Mouse (Mus musculus): Measurements from ENCODE around the gene Gm20708.

Gene Gm20708

GRCm38 (mm10) chr11:117864805-117865204 lies 55.3 kb downstream of the Gm20708 start:
- no peak for DNase-seq (ENCODE audit: low spot score)

GRCm38 (mm10) chr11:117865988-117866387 lies 56.5 kb downstream of the Gm20708 start:
- DNase-seq (ENCODE audit: low spot score), result peak; percentile 72

- peak; percentile 93 for DNase-seq (ENCODE audit: low spot score)
These were observed 61.4 kb downstream of the Gm20708 start for GRCm38 (mm10) chr11:117870688-117871365.

- DNase-seq (ENCODE audit: low spot score), result no peak
These were observed 61.9 kb downstream of the Gm20708 start for GRCm38 (mm10) chr11:117871376-117871775.

DNA sequence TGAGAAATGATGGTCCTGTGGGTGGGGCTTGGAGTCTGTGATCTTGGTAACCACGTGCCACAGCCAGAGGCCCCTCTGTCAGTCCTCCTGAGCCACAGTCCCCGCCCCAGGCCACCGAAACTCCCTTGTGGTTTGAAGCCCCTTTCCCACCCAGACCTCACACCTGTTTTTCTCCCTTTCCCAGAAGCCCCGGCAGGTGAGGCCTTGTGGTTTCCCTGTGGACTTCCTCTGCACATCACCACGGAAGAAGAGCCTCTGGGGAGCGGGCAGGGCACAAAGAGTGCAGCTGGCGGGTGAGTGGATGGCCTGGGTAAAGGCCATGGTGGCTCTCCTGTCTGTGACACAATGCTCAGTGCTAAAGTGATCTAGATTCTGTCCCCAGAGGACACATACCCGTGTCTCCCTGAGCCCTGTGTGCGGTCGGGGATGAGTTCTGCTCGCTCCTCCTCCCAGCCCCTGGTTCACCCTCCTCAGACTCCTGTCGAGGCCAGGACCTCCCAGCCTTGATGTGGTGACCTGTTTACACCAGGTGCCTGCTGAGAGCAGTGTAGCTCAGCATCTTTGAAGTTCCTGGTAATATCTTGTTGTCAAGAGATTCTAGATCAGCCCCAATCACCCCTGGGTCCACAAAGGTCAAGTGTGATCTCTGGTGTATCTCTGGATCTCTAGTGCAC lies 62.6 kb downstream of the Gm20708 start:
- no peak for DNase-seq (ENCODE audit: low spot score)

DNA sequence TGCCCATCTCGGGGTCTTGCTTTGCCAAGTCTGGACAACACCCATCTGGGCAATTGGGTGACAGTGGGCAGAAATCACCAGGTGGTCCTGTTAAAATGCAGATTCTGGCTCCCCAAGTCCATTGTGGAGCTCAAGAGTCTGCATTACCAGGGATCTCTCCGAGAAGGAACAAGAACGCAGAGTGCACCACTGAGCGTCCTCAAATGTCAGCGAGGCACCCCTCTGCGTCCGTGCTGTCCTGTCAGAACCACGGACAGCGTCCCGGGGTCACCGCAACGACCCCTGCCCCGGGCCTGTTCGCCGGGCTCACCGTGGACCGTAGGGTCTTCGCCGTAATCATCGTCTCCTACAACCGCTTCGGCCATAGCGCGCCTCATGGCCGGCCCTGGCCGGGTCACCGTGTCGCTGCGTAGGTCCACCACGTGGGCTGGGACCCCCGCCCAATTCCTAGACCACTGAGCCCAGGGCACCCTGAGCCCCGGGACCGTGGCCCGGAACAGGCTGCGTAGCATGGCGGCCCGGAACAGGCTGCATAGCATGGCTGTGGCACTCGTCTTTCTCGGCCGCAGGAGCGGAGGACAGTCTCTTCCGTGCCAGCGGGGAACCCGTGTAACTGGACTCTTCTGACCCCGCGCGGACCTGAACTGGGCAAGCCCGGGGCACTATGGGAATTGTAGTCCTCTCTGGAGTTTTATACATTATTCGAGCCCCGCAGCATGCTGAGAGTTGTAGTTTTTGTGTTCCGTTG lies 63.6 kb downstream of the Gm20708 start, which contains the start of gene Tha1:
Tha1 (minus strand) TSS at position 621 of the 748 bp plus-strand sequence.
- DNase-seq (ENCODE audit: low spot score), result peak; percentile 94

- DNase-seq (ENCODE audit: low spot score), result no peak
These were observed 65.0 kb downstream of the Gm20708 start for GRCm38 (mm10) chr11:117874419-117874818.

DNA sequence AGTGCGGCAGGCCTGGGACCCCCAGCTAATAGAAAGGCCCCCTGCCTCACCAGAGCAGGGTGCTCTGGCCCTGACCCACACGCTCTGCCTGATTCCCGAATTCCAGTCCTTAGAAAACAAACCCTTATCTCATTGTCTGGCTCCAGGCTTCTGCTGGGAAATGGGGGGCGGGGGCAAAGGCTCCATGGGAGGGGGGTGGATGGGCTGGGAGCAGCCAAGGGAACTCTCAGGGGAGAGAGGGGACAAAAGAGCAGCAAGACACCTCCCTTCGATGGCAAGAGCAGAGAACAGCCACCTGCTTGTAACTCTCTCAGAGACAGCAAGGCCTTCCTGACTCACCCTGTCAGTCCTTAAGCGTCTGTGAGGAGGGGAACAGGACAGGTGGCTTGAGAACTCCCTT lies 66.2 kb downstream of the Gm20708 start:
- no peak for DNase-seq (ENCODE audit: low spot score)

DNA sequence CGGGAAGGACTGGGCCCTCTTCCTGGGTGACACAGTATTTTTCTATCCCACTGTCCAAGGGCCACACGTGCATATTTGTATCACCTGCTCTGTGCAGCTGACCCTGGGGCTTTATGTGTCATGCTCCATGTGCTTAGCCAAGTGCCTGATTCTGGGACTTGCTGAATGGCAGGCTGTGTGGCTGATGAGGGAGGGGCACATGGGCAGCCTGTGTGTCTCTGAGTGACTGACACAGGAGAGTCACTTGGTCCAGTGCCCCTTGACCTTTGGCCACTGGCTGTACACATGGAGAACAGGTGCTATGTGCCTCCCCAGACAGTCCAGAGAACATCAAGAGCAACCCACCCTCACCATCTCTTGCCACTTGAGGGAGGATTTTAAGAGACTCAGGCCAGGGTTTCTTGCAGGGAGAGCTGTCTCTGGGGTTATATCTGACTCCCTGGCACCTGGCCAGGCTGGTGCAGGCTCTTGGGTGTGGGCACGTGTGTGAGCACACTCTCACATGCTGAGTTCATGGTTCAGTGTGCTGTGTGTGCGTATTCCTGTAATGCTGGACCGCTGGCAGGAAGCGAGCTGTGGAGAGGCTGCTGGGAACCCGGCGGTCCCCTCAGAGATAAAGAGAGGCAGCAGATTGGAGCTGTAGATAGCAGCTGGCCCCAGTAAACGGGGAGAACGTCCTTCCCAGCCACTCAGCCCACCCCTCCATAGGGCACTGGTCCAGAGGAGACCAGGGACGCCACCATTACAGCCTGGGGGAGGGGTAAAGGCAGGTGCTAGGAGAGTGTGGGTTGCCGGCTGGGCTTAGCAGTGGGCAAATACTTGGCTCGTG lies 68.7 kb downstream of the Gm20708 start:
- no peak for DNase-seq (ENCODE audit: low spot score)

GRCm38 (mm10) chr11:117878892-117879291 lies 69.4 kb downstream of the Gm20708 start:
- no peak for DNase-seq (ENCODE audit: low spot score)

GRCm38 (mm10) chr11:117879676-117880075 lies 70.2 kb downstream of the Gm20708 start:
- no peak for DNase-seq (ENCODE audit: low spot score)

DNA sequence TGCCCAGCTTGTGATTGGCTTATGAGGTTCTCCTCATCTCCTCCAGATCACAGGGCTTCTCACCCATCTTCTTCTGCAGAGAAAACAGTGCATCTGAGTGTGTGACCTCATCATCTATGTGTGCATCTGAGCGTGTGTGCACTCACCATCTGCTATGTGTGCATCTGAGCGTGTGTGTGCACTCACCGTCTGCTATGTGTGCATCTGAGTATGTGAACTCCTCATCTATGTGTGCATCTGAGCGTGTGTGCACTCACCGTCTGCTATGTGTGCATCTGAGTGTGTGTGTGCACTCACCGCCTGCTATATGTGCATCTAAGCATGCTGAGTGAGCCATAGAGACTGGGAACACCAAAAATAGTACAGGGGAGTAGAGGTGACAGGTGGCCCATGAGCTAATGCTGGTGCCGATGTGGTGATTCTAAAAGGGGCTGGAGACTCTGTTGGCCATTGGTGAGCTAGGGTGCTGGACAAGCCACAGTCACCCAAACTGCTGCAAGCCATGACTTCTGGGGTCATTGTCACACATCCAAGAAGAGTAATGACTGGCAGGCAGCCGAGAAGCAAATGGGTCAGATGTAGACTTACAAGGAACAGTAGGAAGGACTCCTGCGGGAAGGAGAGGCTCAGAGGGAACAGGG lies 71.0 kb downstream of the Gm20708 start:
- no peak for DNase-seq (ENCODE audit: low spot score)

DNA sequence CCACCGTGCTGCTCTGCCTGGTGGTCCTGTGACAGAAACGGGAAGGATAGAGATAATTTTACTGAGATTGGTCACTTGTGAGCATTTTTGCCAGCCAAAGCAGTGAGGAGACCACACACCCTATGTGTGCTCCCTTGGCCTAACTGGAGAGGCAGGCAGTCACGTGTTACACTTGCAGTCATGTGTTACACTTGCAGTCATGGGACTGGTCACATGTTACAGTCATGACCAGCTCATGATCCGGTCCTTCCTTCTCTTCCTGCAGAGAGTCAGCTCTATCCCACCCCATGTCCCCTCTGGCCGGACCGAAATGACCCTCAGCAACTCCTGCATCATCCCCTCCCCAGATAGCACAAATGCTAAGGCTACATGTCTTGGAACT lies 71.5 kb downstream of the Gm20708 start:
- no peak for DNase-seq (ENCODE audit: low spot score)

GRCm38 (mm10) chr11:117881787-117882186 lies 72.3 kb downstream of the Gm20708 start:
- no peak for DNase-seq (ENCODE audit: low spot score)

- DNase-seq (ENCODE audit: low spot score), result no peak
These were observed 72.7 kb downstream of the Gm20708 start for GRCm38 (mm10) chr11:117882208-117882607.

DNA sequence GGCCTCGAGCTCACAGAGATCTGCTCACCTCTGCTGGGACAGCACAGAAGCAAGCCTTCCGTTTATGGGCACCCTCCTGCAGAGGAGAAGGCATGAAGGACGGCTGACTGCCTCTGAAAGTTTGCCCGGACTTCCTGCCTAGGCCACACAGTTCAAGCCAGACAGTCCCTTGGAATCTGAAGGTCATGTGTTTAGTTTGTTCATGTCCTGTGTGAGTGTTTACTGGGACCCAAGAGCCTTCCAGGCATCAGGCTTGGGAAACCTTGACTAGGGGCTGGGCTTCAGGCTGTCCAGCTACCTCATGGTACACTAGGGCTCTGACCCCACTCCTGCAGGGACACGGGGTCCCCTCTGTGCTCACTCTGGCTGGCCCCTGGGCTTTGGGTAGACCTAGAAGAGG lies 76.5 kb downstream of the Gm20708 start:
- no peak for DNase-seq (ENCODE audit: low spot score)

- no peak for DNase-seq (ENCODE audit: low spot score)
These were observed 78.8 kb downstream of the Gm20708 start for GRCm38 (mm10) chr11:117888168-117888852.

DNA sequence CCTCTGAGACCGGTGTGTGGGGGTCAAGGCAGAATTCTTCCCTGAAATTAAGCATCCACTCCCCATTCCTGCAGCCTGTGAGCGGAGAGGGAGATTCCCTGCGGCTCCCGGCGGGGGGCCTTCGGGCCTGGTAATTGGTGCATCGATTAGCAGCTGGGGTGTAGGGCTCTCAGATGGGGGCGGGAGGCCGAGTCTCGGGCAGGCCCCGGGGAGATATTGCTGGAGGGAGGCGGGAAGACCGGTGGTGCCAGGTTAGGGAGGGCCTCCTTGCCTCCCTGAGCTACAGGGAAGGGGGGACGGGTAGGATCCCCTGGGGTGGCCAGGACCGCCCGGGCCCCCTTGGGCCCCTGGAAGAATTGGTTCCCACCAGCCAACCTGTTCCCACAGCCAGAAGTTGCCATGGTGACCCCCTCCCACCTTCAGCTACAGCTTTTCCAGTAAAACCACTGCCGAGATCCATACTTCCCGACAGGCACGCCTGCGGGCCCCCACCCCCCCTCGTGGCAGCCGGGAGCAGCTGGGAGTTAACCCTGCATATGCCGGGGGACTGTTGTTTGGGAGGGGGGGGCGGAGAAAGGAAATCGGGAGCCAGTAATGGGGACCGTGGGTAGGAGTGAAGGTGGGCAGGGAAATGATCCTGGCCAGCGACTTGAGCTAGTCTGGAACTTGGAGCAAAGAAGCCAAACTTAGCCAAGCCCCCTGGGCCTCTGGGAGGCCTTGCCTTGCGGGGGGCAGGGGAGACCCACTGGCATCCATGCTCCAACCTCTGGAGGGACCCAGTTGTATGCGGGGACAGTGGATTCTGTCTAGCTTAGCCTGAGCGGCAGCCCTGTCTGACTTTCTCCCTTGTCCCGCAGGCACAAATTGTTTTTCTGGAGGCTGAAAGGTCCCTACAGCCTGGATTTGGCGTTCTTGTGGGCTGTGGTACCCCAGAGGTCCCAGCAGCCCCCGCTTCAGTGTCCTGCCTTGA lies 79.7 kb downstream of the Gm20708 start:
- peak; percentile 48 for DNase-seq (ENCODE audit: low spot score)
